Mouse (Mus musculus): Measurements from ENCODE around the gene Kcnq1. TPM values are rescaled to one million over a fixed set of nuclear protein-coding genes. Genes with fewer than 3 reads are reported as not detected.

Kcnq1 gene
- total RNA-seq, 1 experiment from 2014 or later = not detected

- no peak for ATAC-seq (replicated peaks in 1 of 2; ENCODE audit: insufficient read depth in 1 of 2, low FRiP score in 2 of 2, low TSS enrichment in 1 of 2, low read depth in 1 of 2, poor library complexity in 2 of 2, severe bottlenecking in 2 of 2)
Measured at GRCm38 (mm10) chr7:143283625-143284024, 177.5 kb downstream of the Kcnq1 start.

GRCm38 (mm10) chr7:143284866-143285265 is 178.7 kb downstream of the Kcnq1 start:
- no peak for ATAC-seq (replicated peaks in 1 of 2; ENCODE audit: insufficient read depth in 1 of 2, low FRiP score in 2 of 2, low TSS enrichment in 1 of 2, low read depth in 1 of 2, poor library complexity in 2 of 2, severe bottlenecking in 2 of 2)

- ATAC-seq (replicated peaks in 1 of 2; ENCODE audit: insufficient read depth in 1 of 2, low FRiP score in 2 of 2, low TSS enrichment in 1 of 2, low read depth in 1 of 2, poor library complexity in 2 of 2, severe bottlenecking in 2 of 2) = peak; percentile 43 to 57; a peak in 2 of 4 replicates
Measured at GRCm38 (mm10) chr7:143285440-143285839, 179.3 kb downstream of the Kcnq1 start.

- ATAC-seq (replicated peaks in 1 of 2; ENCODE audit: insufficient read depth in 1 of 2, low FRiP score in 2 of 2, low TSS enrichment in 1 of 2, low read depth in 1 of 2, poor library complexity in 2 of 2, severe bottlenecking in 2 of 2) = no peak
Measured at GRCm38 (mm10) chr7:143286532-143287290, 180.5 kb downstream of the Kcnq1 start.

- ATAC-seq (replicated peaks in 1 of 2; ENCODE audit: insufficient read depth in 1 of 2, low FRiP score in 2 of 2, low TSS enrichment in 1 of 2, low read depth in 1 of 2, poor library complexity in 2 of 2, severe bottlenecking in 2 of 2) = no peak
Measured at GRCm38 (mm10) chr7:143288135-143288534, 182.0 kb downstream of the Kcnq1 start.

- no peak for ATAC-seq (replicated peaks in 1 of 2; ENCODE audit: insufficient read depth in 1 of 2, low FRiP score in 2 of 2, low TSS enrichment in 1 of 2, low read depth in 1 of 2, poor library complexity in 2 of 2, severe bottlenecking in 2 of 2)
Measured at GRCm38 (mm10) chr7:143289082-143289849, 183.1 kb downstream of the Kcnq1 start.

GRCm38 (mm10) chr7:143294690-143295355 is 188.7 kb downstream of the Kcnq1 start:
- no peak for ATAC-seq (replicated peaks in 1 of 2; ENCODE audit: insufficient read depth in 1 of 2, low FRiP score in 2 of 2, low TSS enrichment in 1 of 2, low read depth in 1 of 2, poor library complexity in 2 of 2, severe bottlenecking in 2 of 2)

GRCm38 (mm10) chr7:143295356-143296000 is 189.3 kb downstream of the Kcnq1 start:
- no peak for ATAC-seq (replicated peaks in 1 of 2; ENCODE audit: insufficient read depth in 1 of 2, low FRiP score in 2 of 2, low TSS enrichment in 1 of 2, low read depth in 1 of 2, poor library complexity in 2 of 2, severe bottlenecking in 2 of 2)

- peak; percentile 6 to 33; a peak in 2 of 4 replicates for ATAC-seq (replicated peaks in 1 of 2; ENCODE audit: insufficient read depth in 1 of 2, low FRiP score in 2 of 2, low TSS enrichment in 1 of 2, low read depth in 1 of 2, poor library complexity in 2 of 2, severe bottlenecking in 2 of 2)
Measured at GRCm38 (mm10) chr7:143296001-143296379, 189.8 kb downstream of the Kcnq1 start.

- ATAC-seq (replicated peaks in 1 of 2; ENCODE audit: insufficient read depth in 1 of 2, low FRiP score in 2 of 2, low TSS enrichment in 1 of 2, low read depth in 1 of 2, poor library complexity in 2 of 2, severe bottlenecking in 2 of 2) = peak; percentile 97 to 98
Measured at GRCm38 (mm10) chr7:143296384-143296801, 190.2 kb downstream of the Kcnq1 start.

- no peak for ATAC-seq (replicated peaks in 1 of 2; ENCODE audit: insufficient read depth in 1 of 2, low FRiP score in 2 of 2, low TSS enrichment in 1 of 2, low read depth in 1 of 2, poor library complexity in 2 of 2, severe bottlenecking in 2 of 2)
Measured at GRCm38 (mm10) chr7:143300037-143300436, 193.9 kb downstream of the Kcnq1 start.

- no peak for ATAC-seq (replicated peaks in 1 of 2; ENCODE audit: insufficient read depth in 1 of 2, low FRiP score in 2 of 2, low TSS enrichment in 1 of 2, low read depth in 1 of 2, poor library complexity in 2 of 2, severe bottlenecking in 2 of 2)
Measured at GRCm38 (mm10) chr7:143300681-143301080, 194.5 kb downstream of the Kcnq1 start.

- no peak for ATAC-seq (replicated peaks in 1 of 2; ENCODE audit: insufficient read depth in 1 of 2, low FRiP score in 2 of 2, low TSS enrichment in 1 of 2, low read depth in 1 of 2, poor library complexity in 2 of 2, severe bottlenecking in 2 of 2)
Measured at GRCm38 (mm10) chr7:143302156-143302555, 196.0 kb downstream of the Kcnq1 start.

- no peak for ATAC-seq (replicated peaks in 1 of 2; ENCODE audit: insufficient read depth in 1 of 2, low FRiP score in 2 of 2, low TSS enrichment in 1 of 2, low read depth in 1 of 2, poor library complexity in 2 of 2, severe bottlenecking in 2 of 2)
Measured at GRCm38 (mm10) chr7:143302593-143303238, 196.6 kb downstream of the Kcnq1 start.

GRCm38 (mm10) chr7:143303557-143303956 is 197.4 kb downstream of the Kcnq1 start:
- ATAC-seq (replicated peaks in 1 of 2; ENCODE audit: insufficient read depth in 1 of 2, low FRiP score in 2 of 2, low TSS enrichment in 1 of 2, low read depth in 1 of 2, poor library complexity in 2 of 2, severe bottlenecking in 2 of 2) = no peak

- no peak for ATAC-seq (replicated peaks in 1 of 2; ENCODE audit: insufficient read depth in 1 of 2, low FRiP score in 2 of 2, low TSS enrichment in 1 of 2, low read depth in 1 of 2, poor library complexity in 2 of 2, severe bottlenecking in 2 of 2)
Measured at GRCm38 (mm10) chr7:143305808-143306207, 199.6 kb downstream of the Kcnq1 start.

- ATAC-seq (replicated peaks in 1 of 2; ENCODE audit: insufficient read depth in 1 of 2, low FRiP score in 2 of 2, low TSS enrichment in 1 of 2, low read depth in 1 of 2, poor library complexity in 2 of 2, severe bottlenecking in 2 of 2) = no peak
Measured at GRCm38 (mm10) chr7:143308001-143308400, 201.8 kb downstream of the Kcnq1 start.

Data from hematopoietic stem cell, adult 5-6 weeks (primary cell).